In genomic region chr17:85089011-85089410, GRCm38 (mm10) we compare ENCODE assay signal across 7 mouse cellular contexts. TPM values are rescaled to one million over a fixed set of nuclear protein-coding genes. Genes with fewer than 3 reads are reported as not detected.
DNase-seq lines count a peak whose midpoint lies in the region; ATAC-seq lines count a peak whose summit lies in the region.

No protein-coding gene starts in this region.

- 49% methylated on average over 6 of the region's 6 CpGs for WGBS in embryonic facial prominence, embryonic 10.5 days
- WGBS in hindbrain, embryonic 16.5 days: 49% methylated on average over 6 of the region's 6 CpGs
- 54% methylated on average over 6 of the region's 6 CpGs for WGBS in neural tube, embryonic 12.5 days

- peak overlapping the region; percentile 56 for H3K4me2 ChIP-seq in hindbrain, embryonic 16.5 days (ENCODE audit: low read length)
- H3K4me2 ChIP-seq in neural tube, embryonic 12.5 days (replicated peaks): peak overlapping the region; percentile 85

- no peak overlapping the region; the same call in 1 of the 2 replicates for H3K27ac ChIP-seq in embryonic facial prominence, embryonic 10.5 days (replicated peaks)
- H3K27ac ChIP-seq in hindbrain, embryonic 16.5 days (ENCODE audit: low read depth, low read length): peak overlapping the region; percentile 92; the same call in 1 of the 2 replicates
- no peak overlapping the region for H3K27ac ChIP-seq in neural tube, embryonic 12.5 days

- peaks cover 33% of the 10 kb centered on the region for H3K4me1 ChIP-seq in embryonic facial prominence, embryonic 10.5 days
- H3K4me1 ChIP-seq in hindbrain, embryonic 16.5 days (ENCODE audit: control insufficient read depth, insufficient read depth, low read depth, low read length): peaks cover 18% of the 10 kb centered on the region
- peaks cover 15% of the 10 kb centered on the region for H3K4me1 ChIP-seq in neural tube, embryonic 12.5 days

- peak overlapping the region; percentile 84 for H3K4me3 ChIP-seq in embryonic facial prominence, embryonic 10.5 days
- H3K4me3 ChIP-seq in hindbrain, embryonic 16.5 days (ENCODE audit: low read length): peak overlapping the region; percentile 93
- peak overlapping the region; percentile 86; the same call in 1 of the 2 replicates for H3K4me3 ChIP-seq in neural tube, embryonic 12.5 days

- H3K27me3 ChIP-seq in embryonic facial prominence, embryonic 10.5 days (replicated peaks; ENCODE audit: low read depth, poor library complexity, severe bottlenecking): no peaks in the 10 kb centered on the region
- H3K27me3 ChIP-seq in hindbrain, embryonic 16.5 days (replicated peaks; ENCODE audit: control insufficient read depth, insufficient read depth, low read length): no peaks in the 10 kb centered on the region
- no peaks in the 10 kb centered on the region for H3K27me3 ChIP-seq in neural tube, embryonic 12.5 days (replicated peaks)

- no peak for ATAC-seq in hindbrain, embryonic 16.5 days
- ATAC-seq in neural tube, embryonic 12.5 days (ENCODE audit: low FRiP score, low read depth): no peak
- ATAC-seq in monocyte, adult 5-6 weeks (replicated peaks; ENCODE audit: insufficient number of reproducible peaks, low FRiP score, low TSS enrichment, poor library complexity, severe bottlenecking): no peak

- H3K9ac ChIP-seq in hindbrain, embryonic 16.5 days (ENCODE audit: low read depth, low read length): peak overlapping the region; percentile 45
- no peak overlapping the region for H3K9ac ChIP-seq in neural tube, embryonic 12.5 days

- peak; percentile 18 for DNase-seq in lung, postnatal 10 days
- DNase-seq in lung, postnatal 14 days: no peak
- no peak for DNase-seq in embryonic facial prominence, embryonic 10.5 days (ENCODE audit: low spot score)
- no peak for DNase-seq in urinary bladder, postnatal 36 days (ENCODE audit: low spot score in 2 of 2)

- H3K9me3 ChIP-seq in embryonic facial prominence, embryonic 10.5 days: no peaks in the 10 kb centered on the region
- no peaks in the 10 kb centered on the region for H3K9me3 ChIP-seq in hindbrain, embryonic 16.5 days (ENCODE audit: control insufficient read depth, low read length)
- no peaks in the 10 kb centered on the region for H3K9me3 ChIP-seq in neural tube, embryonic 12.5 days

- H3K36me3 ChIP-seq in embryonic facial prominence, embryonic 10.5 days (replicated peaks): no peaks in the 10 kb centered on the region
- H3K36me3 ChIP-seq in hindbrain, embryonic 16.5 days (ENCODE audit: control insufficient read depth, insufficient read depth, low read length): no peaks in the 10 kb centered on the region
- H3K36me3 ChIP-seq in neural tube, embryonic 12.5 days: no peaks in the 10 kb centered on the region

RNA-seq across cellular contexts. Expression of gene Prepl, which starts 1.0 kb away (rescaled TPM):
- polyA plus RNA-seq in embryonic facial prominence, embryonic 10.5 days (2016; fragmentation: Nextera tagmentation; extraction: Ambion mirVana): 32.0 and 32.4 TPM in 2 replicates
- 131 and 151 TPM in 2 replicates for polyA plus RNA-seq in hindbrain, embryonic 16.5 days (2015; fragmentation: Nextera tagmentation; extraction: Ambion mirVana)
- polyA plus RNA-seq in neural tube, embryonic 12.5 days (2016; fragmentation: Nextera tagmentation; extraction: Ambion mirVana): 65.2 and 70.1 TPM in 2 replicates
- 5.8 to 12.0 TPM (median 6.1 TPM) in 3 replicates for total RNA-seq in monocyte, adult 5-6 weeks (2017)

RNA-seq across cellular contexts. Expression of gene Camkmt, which starts 1.3 kb away (rescaled TPM):
- 13.2 and 14.2 TPM in 2 replicates for polyA plus RNA-seq in embryonic facial prominence, embryonic 10.5 days (2016; fragmentation: Nextera tagmentation; extraction: Ambion mirVana)
- 20.1 and 22.9 TPM in 2 replicates for polyA plus RNA-seq in hindbrain, embryonic 16.5 days (2015; fragmentation: Nextera tagmentation; extraction: Ambion mirVana)
- polyA plus RNA-seq in neural tube, embryonic 12.5 days (2016; fragmentation: Nextera tagmentation; extraction: Ambion mirVana): 14.7 and 14.9 TPM in 2 replicates
- total RNA-seq in monocyte, adult 5-6 weeks (2017): 1.9 to 7.5 TPM in 2 of 3 replicates, not detected in the other
